Mouse (Mus musculus): ENCODE data around the gene Clstn2.

DNA sequence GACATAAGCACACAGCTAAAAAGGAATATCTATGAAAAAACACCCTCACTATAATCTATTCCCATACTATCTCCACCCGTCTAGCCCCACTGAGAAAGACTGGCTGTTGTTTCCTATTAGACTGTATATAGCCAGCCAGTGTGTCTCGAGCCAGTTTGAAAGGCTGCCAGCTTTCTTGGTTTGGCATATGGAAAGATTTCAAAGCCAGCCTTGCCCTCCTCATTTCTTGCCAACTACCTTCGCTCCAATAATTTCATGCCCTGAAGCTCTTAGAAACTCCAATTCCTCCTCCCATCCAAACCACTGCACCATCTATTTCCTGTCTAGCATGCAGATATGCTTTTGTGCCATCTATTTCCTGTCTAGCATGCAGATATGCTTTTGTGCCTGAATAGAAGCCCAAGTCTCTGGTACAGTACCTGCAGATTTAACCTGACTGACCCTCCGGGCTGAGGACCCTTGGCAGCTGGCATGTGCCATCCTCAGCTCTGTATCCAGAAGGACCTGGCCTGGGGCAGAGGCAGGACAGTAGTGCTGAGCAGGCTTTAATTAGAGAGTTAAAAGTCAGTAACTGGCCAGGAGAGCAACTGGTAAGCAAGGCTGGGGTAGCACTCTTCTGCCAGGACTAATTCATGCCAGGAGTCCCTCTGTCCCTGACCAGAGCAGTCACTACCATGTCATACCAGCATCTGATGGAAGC is 76.4 kb downstream of the Clstn2 start:
- TF ChIP-seq UBTF (IDR thresholded peaks at IDR 0.05; ENCODE audit: low read depth, low read length) = no peak
- TF ChIP-seq RCOR1 (conservative IDR thresholded peaks at IDR 0.05; ENCODE audit: low read depth, low read length) = no peak
- TF ChIP-seq RAD21 (IDR thresholded peaks at IDR 0.05; ENCODE audit: low read depth, low read length) = no peak
- no peak for TF ChIP-seq MAX (IDR thresholded peaks at IDR 0.05; ENCODE audit: low read length)

Data from CH12.LX (cell line).